In the genomic region with DNA sequence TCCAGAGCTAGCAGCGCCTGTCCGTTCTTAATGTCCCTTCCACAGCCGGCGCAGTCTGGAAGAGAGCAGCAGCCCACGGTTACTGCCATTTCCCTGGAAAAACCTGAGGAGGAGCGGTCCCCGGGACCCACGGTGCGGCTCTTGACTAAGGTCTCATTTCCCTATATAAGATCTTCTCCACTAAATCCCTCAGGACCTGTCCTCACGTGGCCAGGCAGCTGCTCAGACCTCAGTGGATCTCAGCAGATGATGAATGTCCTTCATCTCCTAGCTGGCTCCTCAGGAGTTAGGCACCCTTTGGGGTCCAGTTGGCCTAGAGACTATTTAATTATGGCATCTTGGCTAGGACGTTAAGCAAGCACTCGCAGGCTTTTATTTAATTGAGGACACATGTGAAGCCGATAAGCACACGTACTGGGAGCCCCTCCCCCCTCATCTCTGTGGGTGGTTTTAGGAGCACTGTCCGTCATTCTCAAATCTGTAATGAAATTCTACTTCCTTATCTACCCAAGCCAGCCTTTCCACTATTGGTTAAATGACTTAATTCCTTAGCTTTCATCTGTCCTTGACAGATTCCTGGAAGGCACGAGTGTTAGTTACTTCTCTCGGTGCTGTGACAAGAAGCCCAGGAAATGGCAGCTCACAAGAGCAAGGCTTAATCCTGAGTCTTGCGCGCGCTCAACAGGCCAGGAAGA, we compare ENCODE assay signal across 9 mouse cellular contexts.
DNase-seq lines count a peak whose midpoint lies in the region; ATAC-seq and TF ChIP-seq lines count a peak whose summit lies in the region.
"Had no signal": no experiment of that assay in that cellular context is flagged by ENCODE, and none has a peak within 500 bp of the region (broad histone marks: within the 10 kb centered on the region; RNA-seq: fewer than 3 reads in every experiment).

No protein-coding gene starts in this region.

- peaks cover 8% of the 10 kb centered on the region for H3K4me1 ChIP-seq in kidney, adult 2 months (ENCODE audit: control insufficient read depth, insufficient read depth, low read length)
- H3K4me1 ChIP-seq in embryonic facial prominence, embryonic 10.5 days, result peaks cover 33% of the 10 kb centered on the region
- H3K4me1 ChIP-seq in hindbrain, embryonic 13.5 days (replicated peaks), result peaks cover 21% of the 10 kb centered on the region
- peaks cover 22% of the 10 kb centered on the region for H3K4me1 ChIP-seq in midbrain, embryonic 14.5 days (ENCODE audit: control insufficient read depth, insufficient read depth, low read length)

- H3K36me3 ChIP-seq in kidney, adult 2 months (ENCODE audit: control insufficient read depth, insufficient read depth, low read length), result no peaks in the 10 kb centered on the region
- H3K36me3 ChIP-seq in embryonic facial prominence, embryonic 10.5 days (replicated peaks), result no peaks in the 10 kb centered on the region
- H3K36me3 ChIP-seq in hindbrain, embryonic 13.5 days, result no peaks in the 10 kb centered on the region
- H3K36me3 ChIP-seq in midbrain, embryonic 14.5 days (ENCODE audit: control insufficient read depth, insufficient read depth, low read length), result no peaks in the 10 kb centered on the region

- H3K4me3 ChIP-seq in kidney, adult 2 months (ENCODE audit: insufficient read depth, low read depth, low read length), result no peak overlapping the region
- H3K4me3 ChIP-seq in embryonic facial prominence, embryonic 10.5 days, result peak overlapping the region; percentile 26; the same call in 1 of the 2 replicates
- H3K4me3 ChIP-seq in hindbrain, embryonic 13.5 days, result peak overlapping the region; percentile 7
- H3K4me3 ChIP-seq in midbrain, embryonic 14.5 days (replicated peaks; ENCODE audit: low read depth, low read length), result peak overlapping the region; percentile 19

- peak overlapping the region; percentile 51; the same call in 1 of the 2 replicates for H3K9ac ChIP-seq in hindbrain, embryonic 13.5 days
- no peak overlapping the region; the same call in 1 of the 2 replicates for H3K9ac ChIP-seq in midbrain, embryonic 14.5 days (replicated peaks; ENCODE audit: low read length)
- H3K9ac ChIP-seq: liver, embryonic 14.5 days had no signal

- H3K27me3 ChIP-seq in kidney, adult 2 months (replicated peaks; ENCODE audit: control insufficient read depth, insufficient read depth, low read length), result no peaks in the 10 kb centered on the region
- H3K27me3 ChIP-seq in embryonic facial prominence, embryonic 10.5 days (replicated peaks; ENCODE audit: low read depth, poor library complexity, severe bottlenecking), result peaks cover 8% of the 10 kb centered on the region; the same call in 1 of the 2 replicates
- no peaks in the 10 kb centered on the region for H3K27me3 ChIP-seq in hindbrain, embryonic 13.5 days
- H3K27me3 ChIP-seq in midbrain, embryonic 14.5 days (ENCODE audit: control insufficient read depth, insufficient read depth, low read length), result no peaks in the 10 kb centered on the region

- H3K4me2 ChIP-seq in hindbrain, embryonic 13.5 days, result peak overlapping the region; percentile 43
- peak overlapping the region; percentile 39 for H3K4me2 ChIP-seq in midbrain, embryonic 14.5 days (ENCODE audit: low read length)

- TF ChIP-seq POLR2A in kidney, adult 2 months (IDR thresholded peaks at IDR 0.05; ENCODE audit: low read depth, low read length), result no peak

- H3K27ac ChIP-seq in kidney, adult 2 months (ENCODE audit: insufficient read depth, low read depth, low read length), result peak overlapping the region; percentile 34; the same call in 1 of the 2 replicates
- peak overlapping the region; percentile 74 for H3K27ac ChIP-seq in embryonic facial prominence, embryonic 10.5 days (replicated peaks)
- H3K27ac ChIP-seq in hindbrain, embryonic 13.5 days, result peak overlapping the region; percentile 75
- H3K27ac ChIP-seq in midbrain, embryonic 14.5 days (replicated peaks; ENCODE audit: low read depth, low read length), result peak overlapping the region; percentile 76
- H3K27ac ChIP-seq: liver, embryonic 14.5 days had no signal

- WGBS in kidney, adult 2 months, result 54% methylated on average over 20 of the region's 20 CpGs
- WGBS in embryonic facial prominence, embryonic 10.5 days, result 54% methylated on average over 20 of the region's 20 CpGs
- 46% methylated on average over 20 of the region's 20 CpGs for WGBS in hindbrain, embryonic 13.5 days
- WGBS in midbrain, embryonic 14.5 days, result 41% methylated on average over 20 of the region's 20 CpGs

- H3K9me3 ChIP-seq in embryonic facial prominence, embryonic 10.5 days, result no peaks in the 10 kb centered on the region
- no peaks in the 10 kb centered on the region for H3K9me3 ChIP-seq in hindbrain, embryonic 13.5 days
- H3K9me3 ChIP-seq in midbrain, embryonic 14.5 days (ENCODE audit: control insufficient read depth, low read length), result no peaks in the 10 kb centered on the region

- TF ChIP-seq CTCF in kidney, adult 2 months (conservative IDR thresholded peaks at IDR 0.05; ENCODE audit: insufficient read depth, insufficient read length, low read depth, low read length), result no peak

- peak; percentile 27 for ATAC-seq in hindbrain, embryonic 13.5 days (ENCODE audit: low FRiP score)
- peak; percentile 76 for ATAC-seq in midbrain, embryonic 14.5 days (ENCODE audit: low FRiP score, low TSS enrichment)

- DNase-seq in kidney, adult 2 months, result no peak
- no peak for DNase-seq in kidney, adult 9 months
- no peak for DNase-seq in embryonic facial prominence, embryonic 10.5 days (ENCODE audit: low spot score)
- DNase-seq in midbrain, embryonic 14.5 days, result peak; percentile 83
- no peak for DNase-seq in right cerebral cortex, postnatal 25 days
- DNase-seq in cerebellum, adult 9-10 months, result no peak
- DNase-seq in cerebellum, adult 11-12 months, result no peak
